Mouse (Mus musculus): ENCODE measurements around the gene Cenpv. TPM values are rescaled to one million over a fixed set of nuclear protein-coding genes. Genes with fewer than 3 reads are reported as not detected.

Gene Cenpv
- polyA plus RNA-seq, 1 experiment from 2014 or later, result 47.1 TPM

GRCm38 (mm10) chr11:62553186-62553585, 14.1 kb upstream of the Cenpv start:
- Histone ChIP-seq H3K36me3 (peaks cover 22% of the 10 kb centered on the region), H3K4me2 (replicated peaks) (peak overlapping the region; percentile 78), H3K4me1 (peaks cover 24% of the 10 kb centered on the region), H3K9ac (peak overlapping the region; percentile 42; the same call in 1 of the 2 replicates), H3K4me3 (peak overlapping the region; percentile 50), H3K27ac (no peak overlapping the region), H3K27me3 (no peaks in the 10 kb centered on the region), H3K9me3 (no peaks in the 10 kb centered on the region)
- 37% methylated on average over 1 of the region's 1 CpGs for WGBS
- ATAC-seq (ENCODE audit: insufficient number of reproducible peaks, insufficient read depth, low FRiP score, low TSS enrichment), result no peak

DNA sequence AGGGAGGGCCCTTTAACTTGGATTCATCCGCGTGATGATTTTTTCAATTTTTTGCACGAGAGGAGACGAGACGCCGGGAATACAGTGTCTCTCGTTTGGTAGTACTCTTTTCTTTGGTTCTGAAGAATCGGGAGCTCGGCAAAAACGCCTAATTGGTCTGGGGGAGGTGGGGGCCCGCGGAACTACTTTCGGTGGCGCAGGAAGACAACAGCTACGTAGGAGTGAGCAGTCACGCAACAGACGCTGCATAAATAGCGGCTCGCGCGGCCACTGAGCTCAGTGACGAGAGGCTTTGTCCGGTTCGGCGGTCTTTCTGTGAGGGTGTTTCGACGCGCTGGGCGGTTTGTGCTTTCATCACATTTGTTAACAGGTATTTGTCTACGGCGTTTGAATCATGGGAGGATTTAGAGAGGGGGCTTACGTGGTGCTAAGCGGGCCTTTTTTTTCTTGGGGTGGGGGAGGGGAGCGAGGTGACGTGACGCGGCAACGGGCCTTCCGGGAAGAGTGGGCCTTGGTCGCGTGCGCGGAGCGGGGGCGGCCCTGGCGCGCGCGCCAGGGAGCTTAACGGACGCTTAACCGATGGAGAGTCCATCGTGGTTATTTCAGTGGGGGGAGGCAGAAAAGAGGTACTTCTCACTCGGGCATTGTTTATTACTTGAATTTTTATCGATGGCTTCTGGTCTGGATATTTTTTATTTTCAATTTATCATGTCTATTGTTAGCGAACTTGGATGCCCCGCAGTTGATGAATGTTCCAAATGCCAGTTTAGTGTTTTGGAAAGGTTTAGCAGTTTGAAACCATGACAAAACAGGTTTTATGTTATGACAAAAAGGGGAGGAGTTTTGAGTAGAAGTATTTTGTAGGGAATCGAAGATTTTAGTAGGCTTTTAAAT, 12.4 kb upstream of the Cenpv start:
- peak; percentile 70 for ATAC-seq (ENCODE audit: insufficient number of reproducible peaks, insufficient read depth, low FRiP score, low TSS enrichment)
- H3K4me2 ChIP-seq (replicated peaks), result peak overlapping the region; percentile 73
- WGBS, result under 1% methylated on average over 58 of the region's 58 CpGs
- no peaks in the 10 kb centered on the region for H3K27me3 ChIP-seq
- H3K9ac ChIP-seq, result peak overlapping the region; percentile 94
- peaks cover 24% of the 10 kb centered on the region for H3K4me1 ChIP-seq
- H3K9me3 ChIP-seq, result no peaks in the 10 kb centered on the region
- H3K27ac ChIP-seq, result peak overlapping the region; percentile 99
- H3K4me3 ChIP-seq, result peak overlapping the region; percentile 68
- peaks cover 22% of the 10 kb centered on the region for H3K36me3 ChIP-seq

GRCm38 (mm10) chr11:62550727-62551225, 11.7 kb upstream of the Cenpv start, which contains the start of gene Ubb:
TSS of gene Ubb (plus strand) at chr11:62551171.
- Histone ChIP-seq H3K9ac (peak within 1 kb of the TSS; percentile 94), H3K4me2 (replicated peaks) (peak within 1 kb of the TSS; percentile 73), H3K9me3 (no peaks in the 10 kb centered on the region), H3K4me1 (peaks cover 24% of the 10 kb centered on the region), H3K4me3 (peak within 1 kb of the TSS; percentile 68), H3K27ac (peak within 1 kb of the TSS; percentile 99), H3K27me3 (no peaks in the 10 kb centered on the region), H3K36me3 (peaks cover 22% of the 10 kb centered on the region)
- ATAC-seq (ENCODE audit: insufficient number of reproducible peaks, insufficient read depth, low FRiP score, low TSS enrichment), result peak; percentile 95
- WGBS, result 0% methylated on average over 40 of the region's 40 CpGs

GRCm38 (mm10) chr11:62550227-62550685, 11.2 kb upstream of the Cenpv start:
- no peaks in the 10 kb centered on the region for H3K9me3 ChIP-seq
- H3K4me1 ChIP-seq, result peaks cover 24% of the 10 kb centered on the region
- peak overlapping the region; percentile 68 for H3K4me3 ChIP-seq
- H3K9ac ChIP-seq, result peak overlapping the region; percentile 94
- ATAC-seq (ENCODE audit: insufficient number of reproducible peaks, insufficient read depth, low FRiP score, low TSS enrichment), result no peak
- H3K4me2 ChIP-seq (replicated peaks), result peak overlapping the region; percentile 73
- H3K27me3 ChIP-seq, result no peaks in the 10 kb centered on the region
- H3K27ac ChIP-seq, result peak overlapping the region; percentile 99
- peaks cover 22% of the 10 kb centered on the region for H3K36me3 ChIP-seq
- whole genome bisulfite sequencing, result 1% methylated on average over 11 of the region's 11 CpGs

DNA sequence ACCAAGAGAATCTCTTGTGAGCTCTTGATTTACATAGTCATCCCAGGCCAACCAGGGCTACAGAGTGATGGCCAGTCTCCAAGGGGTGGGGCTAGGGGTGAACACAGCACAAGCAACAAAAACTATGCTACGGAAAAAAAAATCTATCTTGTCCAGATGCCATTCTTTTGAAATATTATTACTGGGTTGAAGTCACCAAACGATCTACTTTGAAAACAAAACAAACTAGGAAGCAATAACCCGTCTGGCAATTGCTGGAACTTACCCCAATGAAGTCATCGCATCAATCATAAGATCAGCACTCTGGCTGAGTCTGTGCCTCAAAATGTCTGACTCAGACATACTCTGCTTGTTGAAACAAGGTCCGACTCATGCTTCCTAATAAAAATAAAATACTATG, 10.7 kb upstream of the Cenpv start:
- 26% methylated on average over 5 of the region's 5 CpGs for WGBS
- H3K9ac ChIP-seq, result peak overlapping the region; percentile 94; the same call in 1 of the 2 replicates
- H3K4me1 ChIP-seq, result peaks cover 22% of the 10 kb centered on the region
- H3K4me3 ChIP-seq, result peak overlapping the region; percentile 68
- no peak for ATAC-seq (ENCODE audit: insufficient number of reproducible peaks, insufficient read depth, low FRiP score, low TSS enrichment)
- peaks cover 17% of the 10 kb centered on the region for H3K36me3 ChIP-seq
- peak overlapping the region; percentile 73 for H3K4me2 ChIP-seq (replicated peaks)
- H3K9me3 ChIP-seq, result no peaks in the 10 kb centered on the region
- peak overlapping the region; percentile 99 for H3K27ac ChIP-seq
- no peaks in the 10 kb centered on the region for H3K27me3 ChIP-seq

DNA sequence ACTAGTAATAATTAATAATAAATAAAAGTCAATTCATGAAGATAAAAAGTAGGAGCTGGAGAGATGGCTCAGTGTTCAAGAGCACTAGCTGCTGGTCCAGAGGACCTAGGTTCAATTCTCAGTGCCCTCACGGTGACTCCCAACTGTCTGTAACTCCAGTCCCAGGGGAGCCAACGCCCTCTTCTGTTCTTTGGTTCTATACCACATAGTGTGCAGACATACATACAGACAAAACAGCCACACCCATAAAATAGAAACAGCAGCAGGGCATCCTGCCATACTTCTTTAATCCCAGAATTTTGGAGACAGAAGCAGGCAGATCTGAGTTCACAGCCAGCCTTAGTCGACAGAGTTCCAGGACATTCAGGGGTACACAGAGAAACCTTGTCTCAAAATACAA, 4.9 kb upstream of the Cenpv start:
- Histone ChIP-seq H3K27me3 (peaks cover 3% of the 10 kb centered on the region; the same call in 1 of the 2 replicates), H3K27ac (no peak overlapping the region), H3K4me3 (no peak overlapping the region), H3K36me3 (no peaks in the 10 kb centered on the region), H3K9me3 (no peaks in the 10 kb centered on the region), H3K9ac (no peak overlapping the region), H3K4me2 (replicated peaks) (no peak overlapping the region), H3K4me1 (no peaks in the 10 kb centered on the region)
- ATAC-seq (ENCODE audit: insufficient number of reproducible peaks, insufficient read depth, low FRiP score, low TSS enrichment), result no peak
- WGBS, result 89% methylated on average over 3 of the region's 3 CpGs

GRCm38 (mm10) chr11:62541581-62541980, 2.5 kb upstream of the Cenpv start:
- 73% methylated on average over 8 of the region's 8 CpGs for WGBS
- no peak for ATAC-seq (ENCODE audit: insufficient number of reproducible peaks, insufficient read depth, low FRiP score, low TSS enrichment)
- Histone ChIP-seq H3K36me3 (no peaks in the 10 kb centered on the region), H3K4me2 (replicated peaks) (no peak overlapping the region), H3K4me1 (no peaks in the 10 kb centered on the region), H3K4me3 (no peak overlapping the region), H3K27me3 (peaks cover 3% of the 10 kb centered on the region; the same call in 1 of the 2 replicates), H3K9me3 (no peaks in the 10 kb centered on the region), H3K9ac (no peak overlapping the region), H3K27ac (no peak overlapping the region)

- Histone ChIP-seq H3K9ac (no peak overlapping the region), H3K9me3 (no peaks in the 10 kb centered on the region), H3K4me2 (replicated peaks) (no peak overlapping the region), H3K27ac (no peak overlapping the region), H3K4me3 (no peak overlapping the region), H3K36me3 (no peaks in the 10 kb centered on the region), H3K27me3 (peaks cover 3% of the 10 kb centered on the region; the same call in 1 of the 2 replicates), H3K4me1 (no peaks in the 10 kb centered on the region)
- no peak for ATAC-seq (ENCODE audit: insufficient number of reproducible peaks, insufficient read depth, low FRiP score, low TSS enrichment)
- WGBS, result 68% methylated on average over 2 of the region's 2 CpGs
These were observed 1.9 kb upstream of the Cenpv start for GRCm38 (mm10) chr11:62540969-62541368.

DNA sequence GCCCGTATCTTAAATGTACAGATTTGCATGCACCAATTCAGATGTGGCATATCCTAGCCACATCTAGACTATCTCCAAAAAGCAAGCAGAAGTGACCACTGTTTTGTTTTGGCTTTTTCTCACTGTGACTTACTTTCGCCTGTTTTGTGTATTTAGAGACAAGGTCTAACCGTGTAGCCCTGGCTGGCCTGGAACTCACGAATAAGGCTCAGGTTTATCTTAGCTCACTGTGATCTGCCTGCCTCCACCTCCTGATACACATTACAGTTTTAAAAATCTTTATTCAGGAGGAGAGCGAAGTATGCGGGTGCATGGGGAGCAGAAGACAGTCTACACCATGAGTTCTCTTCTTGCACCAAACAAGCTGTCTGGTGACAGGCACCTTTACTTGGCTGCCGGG, 1.1 kb upstream of the Cenpv start:
- 84% methylated on average over 7 of the region's 7 CpGs for WGBS
- Histone ChIP-seq H3K36me3 (no peaks in the 10 kb centered on the region), H3K27ac (no peak overlapping the region), H3K9me3 (no peaks in the 10 kb centered on the region), H3K4me2 (replicated peaks) (no peak overlapping the region), H3K27me3 (peaks cover 3% of the 10 kb centered on the region; the same call in 1 of the 2 replicates), H3K9ac (no peak overlapping the region), H3K4me1 (no peaks in the 10 kb centered on the region), H3K4me3 (no peak overlapping the region)
- no peak for ATAC-seq (ENCODE audit: insufficient number of reproducible peaks, insufficient read depth, low FRiP score, low TSS enrichment)

- Histone ChIP-seq H3K36me3 (no peaks in the 10 kb centered on the region), H3K9me3 (no peaks in the 10 kb centered on the region), H3K4me1 (no peaks in the 10 kb centered on the region), H3K4me3 (peak overlapping the region; percentile 84), H3K9ac (peak overlapping the region; percentile 92), H3K27me3 (peaks cover 3% of the 10 kb centered on the region; the same call in 1 of the 2 replicates), H3K27ac (0 out of 2 replicates have a peak overlapping the region, but pooled peaks have one; percentile 51), H3K4me2 (replicated peaks) (peak overlapping the region; percentile 88)
- ATAC-seq (ENCODE audit: insufficient number of reproducible peaks, insufficient read depth, low FRiP score, low TSS enrichment), result peak; percentile 81; the same call in 1 of the 2 replicates
- WGBS, result under 1% methylated on average over 65 of the region's 73 CpGs
These were observed 556 bp downstream of the Cenpv start for GRCm38 (mm10) chr11:62538321-62539088.

GRCm38 (mm10) chr11:62537590-62537989, 1.5 kb downstream of the Cenpv start:
- peak overlapping the region; percentile 21 for H3K4me3 ChIP-seq
- H3K27me3 ChIP-seq, result peaks cover 3% of the 10 kb centered on the region; the same call in 1 of the 2 replicates
- H3K27ac ChIP-seq, result no peak overlapping the region
- ATAC-seq (ENCODE audit: insufficient number of reproducible peaks, insufficient read depth, low FRiP score, low TSS enrichment), result no peak
- H3K4me2 ChIP-seq (replicated peaks), result peak overlapping the region; percentile 88
- no peaks in the 10 kb centered on the region for H3K4me1 ChIP-seq
- WGBS, result 30% methylated on average over 7 of the region's 7 CpGs
- H3K36me3 ChIP-seq, result no peaks in the 10 kb centered on the region
- no peaks in the 10 kb centered on the region for H3K9me3 ChIP-seq
- H3K9ac ChIP-seq, result no peak overlapping the region
